Mouse (Mus musculus): ENCODE results near the gene Dcun1d4.
"Not testable (repeated sequence)": the region's sequence is repeated elsewhere in the genome, so short reads cannot be mapped to it uniquely, and the experiment has no call there.

The Dcun1d4 gene

GRCm38 (mm10) chr5:73480700-73481099 is at the start of gene Dcun1d4:
Dcun1d4 (plus strand) TSS chr5:73481000.
- DNase-seq (ENCODE audit: extremely low read depth, insufficient read length, low spot score): no peak

- DNase-seq (ENCODE audit: extremely low read depth, insufficient read length, low spot score): no peak
Observed at GRCm38 (mm10) chr5:73431581-73431980, 49.2 kb upstream of the Dcun1d4 start.

GRCm38 (mm10) chr5:73432805-73433204 is 48.0 kb upstream of the Dcun1d4 start:
- no peak for DNase-seq (ENCODE audit: extremely low read depth, insufficient read length, low spot score)

- no peak for DNase-seq (ENCODE audit: extremely low read depth, insufficient read length, low spot score)
Observed at GRCm38 (mm10) chr5:73434764-73435163, 46.0 kb upstream of the Dcun1d4 start.

GRCm38 (mm10) chr5:73442176-73442575 is 38.6 kb upstream of the Dcun1d4 start:
- DNase-seq (ENCODE audit: extremely low read depth, insufficient read length, low spot score): no peak

GRCm38 (mm10) chr5:73450276-73450675 is 30.5 kb upstream of the Dcun1d4 start:
- DNase-seq (ENCODE audit: extremely low read depth, insufficient read length, low spot score): no peak

GRCm38 (mm10) chr5:73454502-73455306 is 26.1 kb upstream of the Dcun1d4 start:
- no peak for DNase-seq (ENCODE audit: extremely low read depth, insufficient read length, low spot score)

- no peak for DNase-seq (ENCODE audit: extremely low read depth, insufficient read length, low spot score)
Observed at GRCm38 (mm10) chr5:73455307-73455687, 25.5 kb upstream of the Dcun1d4 start.

- DNase-seq (ENCODE audit: extremely low read depth, insufficient read length, low spot score): no peak
Observed at GRCm38 (mm10) chr5:73468462-73469433, 12.1 kb upstream of the Dcun1d4 start.

GRCm38 (mm10) chr5:73474412-73475405 is 6.1 kb upstream of the Dcun1d4 start:
- no peak for DNase-seq (ENCODE audit: extremely low read depth, insufficient read length, low spot score)

GRCm38 (mm10) chr5:73481401-73481800 is 601 bp downstream of the Dcun1d4 start:
- no peak for DNase-seq (ENCODE audit: extremely low read depth, insufficient read length, low spot score)

GRCm38 (mm10) chr5:73482381-73482780 is 1.6 kb downstream of the Dcun1d4 start:
- DNase-seq (ENCODE audit: extremely low read depth, insufficient read length, low spot score): not testable (repeated sequence)

GRCm38 (mm10) chr5:73484016-73484615 is 3.3 kb downstream of the Dcun1d4 start:
- DNase-seq (ENCODE audit: extremely low read depth, insufficient read length, low spot score): no peak

GRCm38 (mm10) chr5:73486451-73486850 is 5.7 kb downstream of the Dcun1d4 start:
- no peak for DNase-seq (ENCODE audit: extremely low read depth, insufficient read length, low spot score)

- DNase-seq (ENCODE audit: extremely low read depth, insufficient read length, low spot score): peak; percentile 8
Observed at GRCm38 (mm10) chr5:73489915-73490314, 9.1 kb downstream of the Dcun1d4 start.

- DNase-seq (ENCODE audit: extremely low read depth, insufficient read length, low spot score): peak; percentile 99
Observed at GRCm38 (mm10) chr5:73490596-73491073, 9.8 kb downstream of the Dcun1d4 start.

- no peak for DNase-seq (ENCODE audit: extremely low read depth, insufficient read length, low spot score)
Observed at GRCm38 (mm10) chr5:73491074-73491836, 10.5 kb downstream of the Dcun1d4 start.

GRCm38 (mm10) chr5:73491837-73492720 is 11.3 kb downstream of the Dcun1d4 start:
- peak; percentile 80 for DNase-seq (ENCODE audit: extremely low read depth, insufficient read length, low spot score)
